Mouse (Mus musculus): ENCODE data around the gene Larp6.

Gene Larp6

GRCm38 (mm10) chr9:60715271-60715670 lies 2.5 kb downstream of the Larp6 start:
- DNase-seq = no peak

GRCm38 (mm10) chr9:60715828-60716227 lies 3.0 kb downstream of the Larp6 start:
- peak in 1 of 2 experiments; percentile 17 for DNase-seq

GRCm38 (mm10) chr9:60718284-60718683 lies 5.5 kb downstream of the Larp6 start:
- DNase-seq = peak; percentile 61 to 76

GRCm38 (mm10) chr9:60719687-60720086 lies 6.9 kb downstream of the Larp6 start:
- no peak for DNase-seq

- no peak for DNase-seq
These were observed 12.2 kb downstream of the Larp6 start for GRCm38 (mm10) chr9:60724968-60725367.

- no peak for DNase-seq
These were observed 21.5 kb downstream of the Larp6 start for GRCm38 (mm10) chr9:60734321-60734720.

- no peak for DNase-seq
These were observed 26.3 kb downstream of the Larp6 start for GRCm38 (mm10) chr9:60739126-60739525.

GRCm38 (mm10) chr9:60741436-60741835 lies 28.6 kb downstream of the Larp6 start:
- peak; percentile 10 to 21 for DNase-seq

GRCm38 (mm10) chr9:60742516-60742915 lies 29.7 kb downstream of the Larp6 start:
- peak in 1 of 2 experiments; percentile 7 for DNase-seq

- peak; percentile 39 to 62 for DNase-seq
These were observed 30.6 kb downstream of the Larp6 start for GRCm38 (mm10) chr9:60743180-60743900.

GRCm38 (mm10) chr9:60744171-60744969 lies 31.6 kb downstream of the Larp6 start:
- peak; percentile 29 to 72 for DNase-seq

GRCm38 (mm10) chr9:60744971-60745370 lies 32.2 kb downstream of the Larp6 start:
- no peak for DNase-seq

GRCm38 (mm10) chr9:60746561-60746960 lies 33.8 kb downstream of the Larp6 start:
- DNase-seq = no peak

GRCm38 (mm10) chr9:60747672-60748071 lies 34.9 kb downstream of the Larp6 start:
- DNase-seq = no peak

- DNase-seq = no peak
These were observed 35.4 kb downstream of the Larp6 start for GRCm38 (mm10) chr9:60748191-60748590.

- DNase-seq = peak in 1 of 2 experiments; percentile 27
These were observed 36.3 kb downstream of the Larp6 start for GRCm38 (mm10) chr9:60749105-60749504.

GRCm38 (mm10) chr9:60751098-60751497 lies 38.3 kb downstream of the Larp6 start:
- no peak for DNase-seq

- DNase-seq = no peak
These were observed 39.2 kb downstream of the Larp6 start for GRCm38 (mm10) chr9:60751971-60752370.

GRCm38 (mm10) chr9:60752636-60753035 lies 39.8 kb downstream of the Larp6 start:
- no peak for DNase-seq

- peak; percentile 73 to 89 for DNase-seq
These were observed 43.5 kb downstream of the Larp6 start for GRCm38 (mm10) chr9:60756258-60756657.

- DNase-seq = no peak
These were observed 44.3 kb downstream of the Larp6 start for GRCm38 (mm10) chr9:60756866-60757740.

GRCm38 (mm10) chr9:60757817-60758216 lies 45.0 kb downstream of the Larp6 start:
- peak; percentile 28 to 32 for DNase-seq

GRCm38 (mm10) chr9:60759436-60760007 lies 46.7 kb downstream of the Larp6 start:
- DNase-seq = peak; percentile 9 to 11
